Mouse (Mus musculus) urinary bladder, postnatal 25 days (tissue): Measurements from ENCODE around the gene Nt5c1a.

Source experiments
- DNase-seq: peaks from one replicate; pipeline ENCODE4 v3.0.0; 2022; ENCODE audit warnings: low spot score

Nt5c1a gene

GRCm38 (mm10) chr4:123211453-123211852 is 10.1 kb downstream of the Nt5c1a start:
- no peak for DNase-seq

- no peak for DNase-seq
These were observed 11.0 kb downstream of the Nt5c1a start for GRCm38 (mm10) chr4:123212330-123212729.

GRCm38 (mm10) chr4:123213975-123214374 is 12.7 kb downstream of the Nt5c1a start:
- peak; percentile 21 for DNase-seq

- no peak for DNase-seq
These were observed 14.1 kb downstream of the Nt5c1a start for GRCm38 (mm10) chr4:123215367-123215766.

- peak; percentile 52 for DNase-seq
These were observed 15.5 kb downstream of the Nt5c1a start for GRCm38 (mm10) chr4:123216782-123217181.

- DNase-seq: peak; percentile 69
These were observed 18.5 kb downstream of the Nt5c1a start for GRCm38 (mm10) chr4:123219720-123220357.

GRCm38 (mm10) chr4:123220637-123221036 is 19.3 kb downstream of the Nt5c1a start:
- no peak for DNase-seq

- no peak for DNase-seq
These were observed 22.0 kb downstream of the Nt5c1a start for GRCm38 (mm10) chr4:123223309-123223708.

GRCm38 (mm10) chr4:123225718-123226403 is 24.6 kb downstream of the Nt5c1a start:
- no peak for DNase-seq

GRCm38 (mm10) chr4:123227707-123228106 is 26.4 kb downstream of the Nt5c1a start:
- no peak for DNase-seq

GRCm38 (mm10) chr4:123228270-123228669 is 27.0 kb downstream of the Nt5c1a start:
- no peak for DNase-seq

- DNase-seq: no peak
These were observed 27.9 kb downstream of the Nt5c1a start for GRCm38 (mm10) chr4:123229166-123229565.

GRCm38 (mm10) chr4:123232841-123233240 is 31.5 kb downstream of the Nt5c1a start:
- DNase-seq: no peak

- peak; percentile 22 for DNase-seq
These were observed 32.3 kb downstream of the Nt5c1a start, which contains the start of gene Heyl for GRCm38 (mm10) chr4:123233492-123234084. Gene Heyl (plus strand): TSS chr4:123233556.

- DNase-seq: no peak
These were observed 34.6 kb downstream of the Nt5c1a start for GRCm38 (mm10) chr4:123235835-123236430.

GRCm38 (mm10) chr4:123236431-123237031 is 35.2 kb downstream of the Nt5c1a start:
- no peak for DNase-seq

GRCm38 (mm10) chr4:123237386-123238266 is 36.3 kb downstream of the Nt5c1a start:
- no peak for DNase-seq

- peak; percentile 45 for DNase-seq
These were observed 38.3 kb downstream of the Nt5c1a start for GRCm38 (mm10) chr4:123239361-123240203.

- DNase-seq: no peak
These were observed 44.9 kb downstream of the Nt5c1a start for GRCm38 (mm10) chr4:123246221-123246620.

GRCm38 (mm10) chr4:123246651-123247050 is 45.3 kb downstream of the Nt5c1a start:
- DNase-seq: no peak
